Mouse (Mus musculus) liver, embryonic 16.5 days (tissue): ENCODE results near the gene Zfp704. TPM values are rescaled to one million over a fixed set of nuclear protein-coding genes. Genes with fewer than 3 reads are reported as not detected.

Experiments used
- ATAC-seq: fragments of 200-750 bp; cut with Nextera tagmentation; 2 replicates; pipeline ENCODE4 v1.8.0; 2017; ENCODE audit warnings: low read depth, mild to moderate bottlenecking, moderate number of reproducible peaks, moderate library complexity
- H3K27ac ChIP-seq: fragments of 300-500 bp; sonication (generic); 2 replicates; pipeline ENCODE4 v1.5.1; 2014; ENCODE audit warnings: mild to moderate bottlenecking, low read length
- H3K27me3 ChIP-seq: fragments of 300-500 bp; sonication (generic); 2 replicates; pipeline ENCODE4 v1.6.1; 2014; ENCODE audit warnings: low read depth, low read length, mixed read lengths; ENCODE audit not compliant: control insufficient read depth, insufficient read depth
- H3K36me3 ChIP-seq: fragments of 300-500 bp; sonication (generic); 2 replicates; pipeline ENCODE4 v1.6.1; 2014; ENCODE audit warnings: mild to moderate bottlenecking; ENCODE audit not compliant: control insufficient read depth, insufficient read depth
- H3K4me1 ChIP-seq: fragments of 300-500 bp; sonication (generic); 2 replicates; pipeline ENCODE4 v1.6.1; 2014; ENCODE audit warnings: low read depth, low read length, mixed read lengths; ENCODE audit not compliant: control insufficient read depth
- H3K4me2 ChIP-seq: fragments of 300-500 bp; sonication (generic); 2 replicates; pipeline ENCODE4 v1.6.1; 2014; ENCODE audit warnings: low read depth, low read length, mixed read lengths
- H3K4me3 ChIP-seq: fragments of 300-500 bp; sonication (generic); 2 replicates; pipeline ENCODE4 v1.5.1; 2014; ENCODE audit warnings: low read depth, mild to moderate bottlenecking, low read length
- H3K9ac ChIP-seq: fragments of 300-500 bp; sonication (generic); 2 replicates; pipeline ENCODE4 v1.6.1; 2014; ENCODE audit warnings: low read depth, low read length
- H3K9me3 ChIP-seq: fragments of 300-500 bp; sonication (generic); replicated peaks from 2 replicates; pipeline ENCODE4 v1.6.1; 2016; ENCODE audit warnings: low read length; ENCODE audit not compliant: control insufficient read depth
- WGBS: fragments of 180-500 bp; shearing (Covaris S2); extraction: QIAGEN DNeasy Blood & Tissue Kit; methylation state at CpG from one replicate; pipeline ENCODE4 v1.1.7; 2014; ENCODE audit not compliant: insufficient replicate concordance; 5-methylcytosine and 5-hydroxymethylcytosine counted together
- polyA plus RNA-seq: library from polyadenylated mRNA; unstranded; fragments of >200 nt; fragmentation: Nextera tagmentation; extraction: Ambion mirVana; gene quantifications from 2 replicates; pipeline ENCODE4 v1.2.1, GENCODE M21; 2015

Zfp704 gene
- polyA plus RNA-seq, 1 experiment from 2014 or later = 0.97 TPM

GRCm38 (mm10) chr3:9538510-9538909, 71.4 kb downstream of the Zfp704 start:
- Histone ChIP-seq H3K4me2 (no peak overlapping the region), H3K36me3 (no peaks in the 10 kb centered on the region), H3K9me3 (no peaks in the 10 kb centered on the region), H3K4me1 (no peaks in the 10 kb centered on the region), H3K4me3 (no peak overlapping the region), H3K9ac (no peak overlapping the region), H3K27me3 (no peaks in the 10 kb centered on the region), H3K27ac (no peak overlapping the region)
- ATAC-seq = peak; percentile 77
- 64% methylated on average over 2 of the region's 2 CpGs for WGBS

GRCm38 (mm10) chr3:9537889-9538288, 72.0 kb downstream of the Zfp704 start:
- Histone ChIP-seq H3K9ac (no peak overlapping the region), H3K36me3 (no peaks in the 10 kb centered on the region), H3K4me2 (no peak overlapping the region), H3K9me3 (no peaks in the 10 kb centered on the region), H3K4me3 (no peak overlapping the region), H3K27me3 (no peaks in the 10 kb centered on the region), H3K27ac (no peak overlapping the region), H3K4me1 (no peaks in the 10 kb centered on the region)
- WGBS = 61% methylated on average over 7 of the region's 7 CpGs
- ATAC-seq = no peak

- no peaks in the 10 kb centered on the region for H3K4me1 ChIP-seq
- no peak overlapping the region for H3K4me2 ChIP-seq
- H3K9ac ChIP-seq = no peak overlapping the region
- H3K27me3 ChIP-seq = no peaks in the 10 kb centered on the region
- no peak for ATAC-seq
- H3K27ac ChIP-seq = no peak overlapping the region
- no peaks in the 10 kb centered on the region for H3K9me3 ChIP-seq
- WGBS = 70% methylated on average over 9 of the region's 9 CpGs
- no peaks in the 10 kb centered on the region; the same call in 1 of the 2 replicates for H3K36me3 ChIP-seq
- H3K4me3 ChIP-seq = no peak overlapping the region
These were observed 79.6 kb downstream of the Zfp704 start for GRCm38 (mm10) chr3:9530097-9530780.

- Histone ChIP-seq H3K4me1 (peaks cover 14% of the 10 kb centered on the region), H3K9me3 (no peaks in the 10 kb centered on the region), H3K27ac (no peak overlapping the region), H3K4me3 (no peak overlapping the region), H3K4me2 (no peak overlapping the region), H3K36me3 (no peaks in the 10 kb centered on the region), H3K9ac (no peak overlapping the region), H3K27me3 (no peaks in the 10 kb centered on the region)
- 41% methylated on average over 5 of the region's 5 CpGs for WGBS
- no peak for ATAC-seq
These were observed 85.5 kb downstream of the Zfp704 start for GRCm38 (mm10) chr3:9524429-9524828.

- Histone ChIP-seq H3K36me3 (no peaks in the 10 kb centered on the region), H3K4me2 (no peak overlapping the region), H3K9ac (no peak overlapping the region), H3K9me3 (no peaks in the 10 kb centered on the region), H3K27ac (no peak overlapping the region), H3K4me1 (peaks cover 16% of the 10 kb centered on the region), H3K4me3 (no peak overlapping the region), H3K27me3 (no peaks in the 10 kb centered on the region)
- ATAC-seq = no peak
- 61% methylated on average over 18 of the region's 18 CpGs for WGBS
These were observed 86.6 kb downstream of the Zfp704 start for GRCm38 (mm10) chr3:9523081-9523932.

- Histone ChIP-seq H3K4me1 (peaks cover 16% of the 10 kb centered on the region), H3K36me3 (no peaks in the 10 kb centered on the region), H3K4me2 (no peak overlapping the region)
These were observed 87.9 kb downstream of the Zfp704 start for GRCm38 (mm10) chr3:9522009-9522408.

GRCm38 (mm10) chr3:9520728-9521054, 89.2 kb downstream of the Zfp704 start:
- Histone ChIP-seq H3K36me3 (no peaks in the 10 kb centered on the region), H3K4me2 (no peak overlapping the region), H3K4me3 (no peak overlapping the region), H3K4me1 (peaks cover 16% of the 10 kb centered on the region), H3K9ac (no peak overlapping the region), H3K27ac (peak overlapping the region; percentile 42; the same call in 1 of the 2 replicates), H3K9me3 (no peaks in the 10 kb centered on the region), H3K27me3 (no peaks in the 10 kb centered on the region)
- no peak for ATAC-seq
- 36% methylated on average over 7 of the region's 7 CpGs for WGBS

More at GRCm38 (mm10) chr3:9522009-9522408, 87.9 kb downstream of the Zfp704 start:
- WGBS = 52% methylated on average over 6 of the region's 6 CpGs
- Histone ChIP-seq H3K4me3 (no peak overlapping the region), H3K27me3 (no peaks in the 10 kb centered on the region), H3K27ac (no peak overlapping the region), H3K9ac (no peak overlapping the region), H3K9me3 (no peaks in the 10 kb centered on the region)
- ATAC-seq = peak; percentile 66

- peaks cover 16% of the 10 kb centered on the region for H3K4me1 ChIP-seq
- ATAC-seq = peak; percentile 84
- H3K9me3 ChIP-seq = no peaks in the 10 kb centered on the region
- WGBS = 39% methylated on average over 17 of the region's 17 CpGs
- H3K27me3 ChIP-seq = no peaks in the 10 kb centered on the region
- H3K4me2 ChIP-seq = no peak overlapping the region
- H3K9ac ChIP-seq = no peak overlapping the region
- H3K4me3 ChIP-seq = no peak overlapping the region
- no peaks in the 10 kb centered on the region for H3K36me3 ChIP-seq
- peak overlapping the region; percentile 11; the same call in 1 of the 2 replicates for H3K27ac ChIP-seq
These were observed 89.7 kb downstream of the Zfp704 start for GRCm38 (mm10) chr3:9520051-9520727.
